Mouse (Mus musculus) inflammation-experienced regulatory T-cells (primary cell): Measurements from ENCODE around the gene Calr. TPM values are rescaled to one million over a fixed set of nuclear protein-coding genes. Genes with fewer than 3 reads are reported as not detected.

Experiments
- polyA plus RNA-seq, 2 experiments: library from polyadenylated mRNA; unstranded; fragments of 100-300 nt; shearing (Covaris generic); gene quantifications; one replicate each; pipeline ENCODE4 v1.2.1; 2017

The Calr gene
- polyA plus RNA-seq = 100 to 1,000 TPM; 454 to 486 TPM

DNA sequence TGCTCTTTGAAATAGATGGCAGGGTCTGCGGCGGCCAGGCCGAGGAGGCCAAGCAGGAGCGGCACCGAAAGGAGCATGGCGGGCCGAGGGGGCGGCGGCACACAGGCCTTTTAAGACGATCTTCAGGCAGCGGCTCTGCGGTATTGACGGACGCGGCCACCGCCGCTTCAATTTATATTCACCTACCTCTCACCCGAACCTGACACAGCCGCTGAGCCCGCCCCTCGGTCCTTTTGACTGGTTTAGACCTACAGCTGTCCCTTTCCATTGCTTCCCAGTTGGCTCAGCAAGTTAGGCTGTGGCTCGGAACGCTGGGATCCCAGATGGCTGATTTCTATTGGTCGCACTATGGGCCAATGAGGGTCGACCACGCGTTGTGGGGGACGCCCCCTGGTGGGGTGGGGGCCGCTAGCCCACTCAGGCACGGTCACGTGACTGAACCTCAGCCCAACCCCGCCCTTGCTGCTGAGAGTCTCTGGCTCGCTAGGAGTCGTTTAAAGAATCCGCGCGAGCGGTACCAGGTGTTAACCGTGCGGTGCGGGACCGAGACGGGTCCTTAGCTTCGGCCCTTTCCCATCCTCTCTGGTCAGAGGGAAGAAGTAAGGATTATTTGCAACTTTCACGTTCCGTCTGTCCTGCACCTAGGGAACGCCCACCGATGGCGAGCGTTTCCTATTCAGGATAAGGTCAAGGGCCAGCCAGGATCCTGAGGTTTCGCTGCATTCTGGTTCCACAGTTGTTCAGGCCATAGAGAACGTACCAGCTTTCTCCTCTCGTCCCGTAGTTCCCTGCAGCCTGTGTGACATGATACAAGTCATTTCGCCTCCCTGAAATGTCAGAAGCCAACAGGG lies at the start of gene Calr:
TSS of gene Calr (minus strand) at position 213 of the 851 bp plus-strand sequence.

DNA sequence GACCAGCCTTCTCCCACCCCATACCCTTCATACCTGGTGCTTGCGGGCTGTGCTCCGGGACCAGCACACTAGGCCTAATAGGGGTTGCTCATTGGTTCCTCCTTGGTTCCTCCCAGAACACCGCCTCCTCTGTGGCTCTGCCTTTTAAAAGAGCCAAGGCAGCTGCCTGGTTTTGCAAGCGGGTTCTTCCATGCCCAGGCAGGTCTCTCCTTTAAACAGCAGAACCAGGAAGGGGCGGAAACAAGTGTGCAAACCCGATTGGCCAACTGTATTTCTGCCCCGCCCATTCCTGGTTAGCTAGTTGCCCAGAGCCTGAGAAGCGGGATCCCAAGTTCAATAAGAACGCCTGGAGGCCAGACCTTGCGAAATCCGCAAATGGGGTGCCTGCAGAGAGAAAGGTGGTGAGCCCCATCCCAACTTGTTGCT lies 47.0 kb upstream of the Calr start, which contains the start of gene Gcdh:
TSS of gene Gcdh (minus strand) at position 213 of the 426 bp plus-strand sequence.

DNA sequence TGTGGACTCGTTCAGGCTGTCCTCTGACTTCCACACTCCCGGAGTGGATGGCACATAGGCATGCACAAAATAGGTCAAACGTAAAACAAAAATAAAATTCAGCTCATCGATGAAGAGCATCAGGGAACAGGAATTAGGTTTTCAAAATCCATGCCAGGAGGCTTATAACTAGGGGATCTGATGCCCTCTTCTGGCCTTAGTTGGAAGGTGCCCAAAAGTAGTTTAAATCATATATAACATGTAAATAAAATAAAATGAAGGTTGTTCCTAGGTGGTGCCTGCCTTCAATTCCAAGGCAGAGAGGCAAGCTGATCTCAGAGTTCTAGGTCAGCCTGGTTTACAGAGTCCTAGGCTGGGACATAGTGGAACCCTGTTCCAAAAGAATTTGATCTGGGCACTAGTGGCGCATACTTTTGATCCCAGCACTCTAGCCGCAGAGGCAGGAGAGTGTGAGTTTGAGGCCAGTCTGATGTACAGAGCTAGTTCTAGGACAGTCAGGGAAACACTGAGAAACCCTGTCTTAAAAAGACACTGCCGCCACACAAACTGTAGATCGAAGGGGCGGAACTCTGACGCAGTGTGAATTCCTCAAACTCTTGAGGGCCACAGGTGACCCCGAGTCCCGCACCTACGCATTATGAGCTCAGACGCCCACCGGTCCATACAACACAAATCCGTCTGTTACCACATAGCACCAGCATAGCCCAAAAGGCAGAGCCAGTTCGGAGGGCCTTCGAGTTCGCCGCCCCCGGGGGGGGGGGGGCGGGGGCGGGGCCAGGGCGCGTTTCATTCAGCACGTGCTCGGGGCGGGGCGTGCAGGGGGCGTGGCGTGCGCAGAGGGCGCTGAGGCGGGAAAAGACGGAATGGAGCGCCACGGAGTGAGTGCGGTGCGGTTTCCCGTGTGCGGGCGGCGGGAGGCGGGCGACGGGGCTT lies 24.9 kb upstream of the Calr start, which contains the start of gene Syce2:
TSS of gene Syce2 (plus strand) at position 736 of the 933 bp plus-strand sequence.

DNA sequence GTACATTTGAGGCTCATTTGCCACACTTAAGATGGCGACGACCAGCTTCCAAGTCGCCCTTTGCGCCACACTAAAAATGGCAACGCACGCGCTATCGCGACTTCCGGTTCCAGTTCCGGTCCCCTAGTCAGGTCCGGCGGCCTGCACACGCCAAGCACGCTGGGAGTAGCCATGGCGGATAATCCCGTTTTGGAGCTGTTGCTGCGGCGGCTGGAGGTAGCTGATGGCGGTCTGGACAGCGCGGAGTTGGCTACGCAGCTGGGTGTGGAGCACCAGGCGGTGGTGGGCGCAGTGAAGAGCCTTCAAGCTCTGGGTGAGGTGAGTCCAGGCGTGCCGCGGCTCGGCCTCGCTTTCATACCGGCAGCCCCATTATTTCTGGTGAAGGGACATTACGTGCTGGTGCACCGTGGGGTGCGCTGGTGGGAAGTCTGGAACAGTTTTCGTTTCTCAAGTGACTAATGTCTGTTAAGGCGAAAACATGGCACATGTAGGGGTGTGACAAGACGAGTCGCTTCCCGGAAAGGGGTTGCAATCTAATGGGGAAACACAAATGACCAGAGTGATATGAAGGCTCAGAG lies 10.2 kb upstream of the Calr start, which contains the start of gene Farsa:
TSS of gene Farsa (plus strand) at position 126 of the 578 bp plus-strand sequence.

DNA sequence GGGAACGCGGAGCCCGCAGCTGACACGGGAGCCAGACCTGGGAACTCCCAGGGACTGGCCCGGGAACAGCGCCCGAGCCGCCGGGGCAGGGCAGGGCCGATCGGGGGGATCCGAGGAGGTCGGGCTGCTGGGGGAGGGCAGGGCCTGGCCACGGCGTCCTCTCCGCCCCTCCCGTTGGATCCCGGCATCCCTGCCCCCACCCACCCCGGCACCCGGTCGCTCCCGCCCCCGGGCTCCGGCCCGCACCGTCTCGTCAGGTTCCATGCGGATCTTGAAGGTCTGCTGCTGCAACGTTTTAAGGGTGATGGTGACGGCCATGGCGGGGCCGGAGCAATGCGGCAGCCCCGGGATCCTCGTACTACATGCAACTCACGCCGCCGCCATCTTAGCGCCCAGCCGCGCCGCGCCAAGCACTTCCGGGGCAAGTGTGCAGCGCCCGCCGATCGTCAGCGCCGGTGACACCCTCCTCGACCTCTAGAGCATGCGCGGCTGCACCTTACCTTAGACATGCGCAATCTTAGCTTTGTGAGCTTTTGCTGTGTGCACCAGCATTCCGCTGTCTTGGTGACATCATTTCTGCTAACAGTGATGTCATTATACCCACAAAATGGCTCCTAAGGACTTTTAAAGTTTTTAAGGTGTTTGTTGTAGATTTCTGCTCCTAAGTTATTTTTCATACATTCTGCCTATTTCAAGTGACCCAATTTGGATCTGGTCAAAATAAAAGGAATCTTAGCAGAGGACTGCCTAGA lies 6.3 kb downstream of the Calr start, which contains the start of gene Rad23a:
TSS of gene Rad23a (minus strand) at position 418 of the 752 bp plus-strand sequence.

DNA sequence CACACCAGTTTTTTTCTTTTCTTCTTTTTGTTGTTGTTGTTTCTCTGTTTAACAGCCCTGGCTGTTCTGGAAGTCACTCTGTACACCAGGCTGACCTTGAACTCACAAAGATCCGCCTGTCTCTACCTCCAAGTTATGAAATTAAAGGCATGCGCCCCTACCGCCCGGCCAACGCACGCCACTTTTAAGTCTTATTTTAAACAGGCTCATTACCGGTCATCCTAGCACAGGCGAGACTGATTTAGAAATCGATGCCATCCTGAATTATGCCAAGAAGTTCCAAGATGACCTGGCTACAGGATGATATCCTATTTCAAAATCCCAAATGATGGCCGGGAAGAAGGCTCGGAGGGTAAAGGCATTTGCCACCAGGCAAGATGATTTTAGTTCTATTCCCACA lies 15.2 kb downstream of the Calr start, which contains the start of gene Gadd45gip1:
TSS of gene Gadd45gip1 (plus strand) at position 33 of the 400 bp plus-strand sequence.

DNA sequence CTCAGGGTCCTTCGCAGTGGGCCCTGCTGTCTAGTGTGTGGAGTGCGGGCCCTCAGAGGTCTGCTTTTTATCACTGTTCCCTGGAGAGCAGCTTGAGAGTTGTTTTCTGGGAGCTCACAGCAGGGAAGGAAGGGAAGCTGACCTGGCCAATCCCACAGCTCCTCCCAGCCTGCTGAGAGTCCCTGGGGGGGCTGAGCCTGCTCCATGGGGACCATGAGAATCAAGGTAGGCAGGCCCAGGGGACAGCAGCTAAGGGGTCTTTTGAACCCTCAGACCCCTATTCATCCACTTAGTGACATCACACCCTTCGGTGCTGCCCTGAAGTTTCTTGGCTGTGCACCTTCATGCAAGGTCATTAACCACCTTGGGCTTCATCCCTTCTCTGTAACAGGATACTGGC lies 24.0 kb downstream of the Calr start, which contains the start of gene Dand5:
TSS of gene Dand5 (minus strand) at position 101 of the 400 bp plus-strand sequence.

DNA sequence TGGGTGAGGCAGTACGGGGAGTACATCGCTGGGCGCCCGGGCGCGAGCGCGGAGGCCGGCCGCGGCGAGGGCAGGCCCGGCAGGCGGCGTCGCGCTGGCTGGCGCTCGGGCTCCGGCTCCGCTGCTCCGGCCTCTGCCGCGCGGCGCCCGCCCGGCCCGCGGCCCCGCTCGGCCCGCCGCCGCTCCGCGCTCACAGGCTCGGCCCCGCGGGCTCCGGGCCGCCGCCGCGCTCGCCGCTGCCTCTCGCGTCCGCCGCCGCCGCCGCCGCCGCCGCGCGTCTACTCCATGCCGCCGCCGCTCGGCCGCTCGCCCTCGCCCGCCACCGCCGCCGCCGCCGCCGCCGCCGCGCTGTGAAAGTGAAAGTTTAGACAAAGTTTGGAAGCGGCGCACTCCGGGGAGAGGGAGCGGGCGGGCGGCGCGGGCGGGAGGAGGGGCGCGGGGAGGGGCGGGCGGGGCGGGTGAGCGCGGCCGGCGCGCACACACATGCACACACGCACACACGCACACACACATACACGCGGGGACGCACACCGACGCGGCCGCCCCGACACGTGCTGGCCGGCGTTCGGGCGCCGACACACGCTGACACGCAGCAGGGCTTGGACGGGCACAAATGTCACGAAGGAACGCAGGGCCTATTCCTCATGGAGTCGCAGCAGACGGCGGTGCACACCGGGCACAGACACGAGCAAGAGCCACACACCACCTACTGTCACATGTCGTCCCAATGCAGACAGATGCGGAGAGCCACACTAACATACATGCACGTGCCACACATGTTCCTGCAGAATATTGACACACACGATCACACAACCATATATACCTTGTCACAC lies 46.5 kb downstream of the Calr start, which contains the start of gene Nfix:
TSS of gene Nfix (minus strand) at position 346 of the 833 bp plus-strand sequence.

Other genes with a start within 250 kb of the Calr start
- gene Ier2, start 184.1 kb downstream of the Calr start, polyA plus RNA-seq = 100 to 1,000 TPM; 229 to 407 TPM
- gene Trmt1, start 160.6 kb downstream of the Calr start, polyA plus RNA-seq = 10 to 100 TPM; 48.9 to 77.3 TPM
- 10 to 100 TPM; 14.8 to 15.3 TPM for gene Nacc1, start 159.1 kb downstream of the Calr start, polyA plus RNA-seq
- under 1 TPM; 0.20 to 0.56 TPM for gene Lyl1, start 145.5 kb downstream of the Calr start, polyA plus RNA-seq
- 10 to 100 TPM; 15.8 to 26.4 TPM for gene G430095P16Rik, start 123.9 kb downstream of the Calr start, polyA plus RNA-seq
- gene Nfix, start 46.6 kb downstream of the Calr start, polyA plus RNA-seq = 1 to 10 TPM; 5.7 to 9.1 TPM
- 1 to 10 TPM; 6.6 to 7.9 TPM for gene Dand5, start 24.1 kb downstream of the Calr start, polyA plus RNA-seq
- gene Gadd45gip1, start 15.4 kb downstream of the Calr start, polyA plus RNA-seq = 10 to 100 TPM; 27.3 to 37.8 TPM
- gene Rad23a, start 6.3 kb downstream of the Calr start, polyA plus RNA-seq = 100 to 1,000 TPM; 152 to 202 TPM
- gene Farsa, start 10.1 kb upstream of the Calr start, polyA plus RNA-seq = 100 to 1,000 TPM in 1 of 2 experiments, 10 to 100 TPM in 1; 87.0 to 103 TPM
- 1 to 10 TPM; 3.8 to 4.9 TPM for gene Syce2, start 25.2 kb upstream of the Calr start, polyA plus RNA-seq
- 10 to 100 TPM; 34.2 to 47.8 TPM for gene Gcdh, start 47.0 kb upstream of the Calr start, polyA plus RNA-seq
- gene Klf1, start 55.0 kb upstream of the Calr start, polyA plus RNA-seq = under 1 TPM in 1 of 2 experiments, not detected in 1; 0.43 TPM
- 10 to 100 TPM; 12.8 to 18.4 TPM for gene Dnase2a, start 61.6 kb upstream of the Calr start, polyA plus RNA-seq
- 1 to 10 TPM in 1 of 2 experiments, under 1 TPM in 1; 0.92 to 1.5 TPM for gene Mast1, start 90.4 kb upstream of the Calr start, polyA plus RNA-seq
- gene Rtbdn, start 100.1 kb upstream of the Calr start, polyA plus RNA-seq = under 1 TPM; 0.06 to 0.81 TPM
- gene Gm49661, start 122.5 kb upstream of the Calr start, polyA plus RNA-seq = not detected
- gene Prdx2, start 122.7 kb upstream of the Calr start, polyA plus RNA-seq = 100 to 1,000 TPM; 159 to 190 TPM
- 10 to 100 TPM; 71.6 to 93.6 TPM for gene Rnaseh2a, start 122.8 kb upstream of the Calr start, polyA plus RNA-seq
- gene Junb, start 131.8 kb upstream of the Calr start, polyA plus RNA-seq = 100 to 1,000 TPM; 705 to 997 TPM
- gene Hook2, start 143.7 kb upstream of the Calr start, polyA plus RNA-seq = 10 to 100 TPM in 1 of 2 experiments, 1 to 10 TPM in 1; 9.9 to 13.0 TPM
- gene Best2, start 167.6 kb upstream of the Calr start, polyA plus RNA-seq = not detected
- gene Asna1, start 178.3 kb upstream of the Calr start, polyA plus RNA-seq = 10 to 100 TPM; 42.3 to 45.3 TPM
- 100 to 1,000 TPM; 198 to 209 TPM for gene Trir, start 179.9 kb upstream of the Calr start, polyA plus RNA-seq
- gene Tnpo2, start 190.0 kb upstream of the Calr start, polyA plus RNA-seq = 10 to 100 TPM; 27.1 to 27.2 TPM
- 1 to 10 TPM; 5.4 to 8.2 TPM for gene Fbxw9, start 213.1 kb upstream of the Calr start, polyA plus RNA-seq
- 1 to 10 TPM; 1.3 to 1.8 TPM for gene Gm5741, start 221.0 kb upstream of the Calr start, polyA plus RNA-seq
- 100 to 1,000 TPM in 1 of 2 experiments, 10 to 100 TPM in 1; 87.4 to 118 TPM for gene Dhps, start 224.8 kb upstream of the Calr start, polyA plus RNA-seq
- 100 to 1,000 TPM; 165 to 168 TPM for gene Wdr83os, start 233.8 kb upstream of the Calr start, polyA plus RNA-seq
- 10 to 100 TPM; 38.6 to 45.7 TPM for gene Wdr83, start 234.4 kb upstream of the Calr start, polyA plus RNA-seq
- 100 to 1,000 TPM; 143 to 145 TPM for gene Man2b1, start 236.3 kb upstream of the Calr start, polyA plus RNA-seq